Mouse (Mus musculus) frontal cortex, postnatal 25 days (tissue): Measurements from ENCODE around the gene Tfr2.

Experiments used
- DNase-seq, 2 experiments: peaks; one replicate each; pipeline ENCODE4 v3.0.0; 2022; ENCODE audit warnings: low spot score in 2 of 2

Gene Tfr2

DNA sequence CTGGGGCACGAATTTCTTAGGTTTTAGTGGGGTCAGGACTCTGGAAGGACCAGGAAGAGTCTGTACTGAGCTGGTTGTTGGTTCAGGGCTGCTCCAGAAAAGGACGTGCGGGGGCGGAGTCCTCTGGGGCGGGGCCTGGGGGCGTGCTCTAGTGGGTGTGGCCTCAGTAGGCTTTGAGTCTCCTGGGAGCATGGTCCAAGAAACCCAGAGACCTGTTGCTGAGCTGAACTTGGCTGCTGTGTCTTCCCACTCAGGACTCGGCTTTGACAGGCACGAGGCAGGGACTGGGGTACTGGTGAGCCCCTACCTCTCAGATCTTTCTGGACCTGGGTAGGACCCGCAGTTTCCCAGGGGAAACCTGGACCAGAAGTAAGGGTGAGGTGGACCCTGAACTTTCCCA is at the start of gene Tfr2:
Gene Tfr2 (plus strand): TSS at position 176 of the 400 bp plus-strand sequence.
- DNase-seq = no peak

DNA sequence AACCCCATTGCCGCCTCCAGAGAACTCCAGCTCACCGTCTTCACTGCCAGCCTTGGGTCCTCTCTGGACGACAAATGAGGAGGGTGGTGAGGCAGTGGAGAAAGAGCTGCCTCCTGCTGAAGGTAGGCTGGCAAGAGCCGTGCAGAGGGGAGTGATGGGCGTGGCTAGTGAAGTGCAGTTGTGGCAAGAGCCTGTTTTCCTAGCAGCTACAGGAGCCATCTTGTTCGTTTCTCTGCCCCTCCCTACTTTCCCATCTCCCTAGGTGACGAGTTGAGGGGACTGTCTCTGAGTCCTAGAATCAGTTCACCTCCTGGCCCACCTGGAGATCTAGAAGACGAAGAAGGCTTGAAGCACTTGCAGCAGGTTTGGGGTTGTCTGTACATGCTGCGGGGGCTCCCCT is 47.8 kb upstream of the Tfr2 start:
- no peak for DNase-seq

DNA sequence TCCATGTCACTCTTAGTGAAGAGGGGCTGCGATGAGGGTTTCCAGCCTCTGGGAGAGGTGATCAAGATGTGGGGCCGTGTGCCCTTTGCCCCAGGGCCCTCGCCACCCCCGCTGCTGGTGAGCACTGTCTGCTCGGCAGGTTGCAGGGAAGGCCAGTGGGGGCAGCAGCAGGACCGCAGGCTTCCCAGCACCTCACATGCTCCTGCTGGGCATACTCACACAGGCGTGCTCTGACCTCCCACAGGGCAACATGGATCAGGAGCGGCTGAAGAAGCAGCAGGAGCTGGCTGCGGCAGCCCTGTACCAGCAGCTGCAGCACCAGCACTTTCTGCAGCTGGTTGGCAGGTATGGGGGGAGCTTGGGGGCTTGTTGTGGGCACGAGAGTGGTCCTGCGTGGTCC is 46.9 kb upstream of the Tfr2 start:
- no peak for DNase-seq

DNA sequence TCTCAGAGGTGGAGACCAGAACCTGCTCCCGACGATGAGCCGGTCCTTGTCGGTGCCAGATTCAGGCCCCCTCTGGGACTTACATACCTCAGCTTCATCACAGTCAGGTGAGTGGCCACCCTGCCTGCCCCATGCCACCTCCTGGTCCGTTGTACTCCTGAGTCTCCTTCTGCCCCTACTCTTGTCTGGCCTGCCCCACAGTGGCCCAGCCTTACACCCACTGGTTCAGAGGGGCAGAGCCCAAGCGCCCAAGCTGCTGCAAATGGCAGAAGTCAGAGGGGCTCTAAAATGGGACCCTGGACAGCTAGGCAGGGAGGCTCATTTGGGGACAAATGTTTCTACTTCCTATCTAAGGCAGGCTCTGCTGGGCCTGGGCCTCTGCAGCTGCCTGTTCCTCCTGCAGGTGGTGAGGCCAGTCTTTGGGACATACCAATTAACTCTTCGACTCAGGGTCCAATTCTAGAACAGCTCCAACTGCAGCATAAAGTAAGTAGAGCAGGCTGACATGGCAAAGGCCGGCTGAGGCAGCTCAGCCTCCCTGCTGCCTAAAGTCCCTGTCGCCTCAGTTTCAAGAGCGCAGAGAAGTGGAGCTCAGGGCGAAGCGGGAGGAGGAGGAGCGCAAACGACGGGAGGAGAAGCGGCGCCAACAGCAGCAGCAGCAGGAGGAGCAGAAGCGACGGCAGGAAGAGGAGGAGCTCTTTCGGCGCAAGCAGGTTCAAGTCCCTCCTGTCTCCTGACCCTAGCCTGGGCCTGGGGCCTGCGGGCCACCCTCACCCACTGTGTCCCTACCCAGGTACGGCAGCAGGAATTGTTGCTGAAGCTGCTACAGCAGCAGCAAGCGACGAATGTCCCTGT is 46.0 kb upstream of the Tfr2 start:
- no peak for DNase-seq

DNA sequence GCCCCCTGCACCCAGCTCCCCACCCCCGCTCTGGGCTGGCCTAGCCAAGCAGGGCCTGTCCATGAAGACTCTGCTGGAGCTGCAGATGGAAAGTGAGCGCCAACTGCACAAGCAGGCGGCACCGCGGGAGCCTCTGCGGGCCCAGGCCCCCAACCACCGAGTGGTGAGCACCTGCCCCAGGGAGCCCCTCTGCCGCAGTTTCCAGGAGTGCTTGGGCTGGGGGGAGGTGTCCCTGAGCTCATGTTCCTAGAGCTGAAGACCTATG is 45.5 kb upstream of the Tfr2 start:
- DNase-seq = no peak

DNA sequence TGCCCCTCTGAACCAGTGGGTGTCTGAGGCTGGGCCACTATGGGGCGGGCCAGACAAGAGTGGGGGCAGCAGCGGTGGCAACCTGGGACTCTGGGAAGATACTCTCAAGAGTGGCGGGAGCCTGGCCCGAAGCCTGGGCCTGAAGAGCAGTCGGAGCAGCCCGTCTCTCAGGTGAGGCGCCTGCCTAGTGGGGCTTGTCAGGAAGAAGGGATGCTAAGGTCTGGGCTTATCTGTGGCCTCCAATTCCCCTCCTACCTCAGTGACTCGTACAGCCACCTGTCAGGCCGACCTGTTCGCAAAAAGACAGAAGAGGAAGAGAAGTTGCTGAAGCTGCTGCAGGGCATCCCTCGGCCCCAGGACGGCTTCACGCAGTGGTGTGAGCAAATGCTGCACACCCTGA is 45.0 kb upstream of the Tfr2 start:
- no peak for DNase-seq

DNA sequence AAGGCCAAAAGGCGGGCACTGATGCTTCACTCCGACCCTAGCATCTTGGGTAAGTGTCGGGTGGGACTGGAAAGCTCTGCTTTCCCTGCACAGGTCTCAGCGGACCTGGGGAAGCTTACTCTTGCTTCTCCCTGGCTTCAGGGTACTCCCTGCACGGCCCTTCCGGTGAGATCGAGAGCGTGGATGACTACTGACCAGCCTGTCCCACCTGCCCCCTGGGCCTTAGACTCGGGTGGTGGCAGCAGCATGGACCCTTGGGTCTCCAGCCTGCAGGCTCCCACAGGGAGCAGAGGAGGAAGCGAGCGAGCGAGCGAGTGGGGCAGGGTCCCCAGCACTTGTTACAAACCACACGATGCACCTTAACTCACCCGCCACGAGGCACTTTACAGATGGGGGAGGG is 44.1 kb upstream of the Tfr2 start:
- DNase-seq = no peak

DNA sequence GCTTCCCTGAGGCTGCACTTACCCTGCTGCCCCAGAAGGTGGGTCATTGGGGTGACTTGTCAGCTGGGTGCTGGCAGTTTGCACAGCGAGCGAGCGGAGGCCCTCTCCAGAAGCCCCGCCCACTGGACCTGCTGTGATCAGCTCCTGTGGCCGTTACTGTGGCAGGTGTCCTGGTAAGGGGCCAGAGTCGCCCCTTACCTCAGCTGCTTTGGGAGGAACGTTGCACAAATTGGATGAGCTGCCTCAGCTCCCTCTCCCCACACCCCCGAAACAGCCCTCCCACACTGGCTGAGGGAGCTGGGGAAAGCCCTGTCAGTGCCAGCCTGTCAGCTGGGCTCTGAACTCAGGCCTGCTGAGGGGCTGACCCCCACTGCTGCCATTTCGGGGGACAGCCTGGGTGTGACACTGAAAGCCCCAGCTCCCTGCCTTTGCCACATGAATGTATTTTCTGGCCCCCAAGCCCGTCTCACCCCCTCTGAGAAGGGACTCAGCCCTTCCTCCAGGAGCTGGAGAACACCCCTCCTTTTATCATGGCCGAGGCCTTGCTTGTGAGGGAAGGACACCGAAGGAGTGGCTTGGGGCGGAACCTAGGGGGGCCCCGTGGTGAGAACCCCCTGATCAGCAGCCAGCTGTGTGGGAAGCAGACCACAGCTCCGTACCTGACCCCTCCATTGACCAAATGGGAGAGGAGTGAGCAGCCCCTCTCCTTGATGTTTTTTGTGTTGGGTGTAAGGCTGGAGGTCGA is 43.3 kb upstream of the Tfr2 start:
- no peak for DNase-seq

DNA sequence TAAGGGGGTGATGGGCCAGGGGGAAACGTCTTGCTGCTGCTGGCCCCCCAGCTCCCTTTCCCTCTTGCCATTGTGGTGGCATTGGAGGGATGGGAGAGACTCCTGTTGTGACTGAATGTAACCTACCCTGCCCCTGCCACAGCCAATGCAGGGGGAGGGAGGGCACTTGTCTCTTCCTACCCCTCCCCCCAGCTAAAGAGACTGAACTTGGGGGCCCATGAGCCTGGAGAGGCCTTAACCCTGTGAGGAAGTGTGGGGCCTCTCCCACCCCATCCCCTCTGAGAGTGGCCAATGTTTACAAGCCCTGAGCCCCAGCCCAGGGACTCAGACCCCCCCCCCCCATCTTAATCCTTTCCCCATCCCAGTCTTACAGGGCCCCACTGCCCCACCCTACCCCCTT is 42.2 kb upstream of the Tfr2 start:
- DNase-seq = no peak

DNA sequence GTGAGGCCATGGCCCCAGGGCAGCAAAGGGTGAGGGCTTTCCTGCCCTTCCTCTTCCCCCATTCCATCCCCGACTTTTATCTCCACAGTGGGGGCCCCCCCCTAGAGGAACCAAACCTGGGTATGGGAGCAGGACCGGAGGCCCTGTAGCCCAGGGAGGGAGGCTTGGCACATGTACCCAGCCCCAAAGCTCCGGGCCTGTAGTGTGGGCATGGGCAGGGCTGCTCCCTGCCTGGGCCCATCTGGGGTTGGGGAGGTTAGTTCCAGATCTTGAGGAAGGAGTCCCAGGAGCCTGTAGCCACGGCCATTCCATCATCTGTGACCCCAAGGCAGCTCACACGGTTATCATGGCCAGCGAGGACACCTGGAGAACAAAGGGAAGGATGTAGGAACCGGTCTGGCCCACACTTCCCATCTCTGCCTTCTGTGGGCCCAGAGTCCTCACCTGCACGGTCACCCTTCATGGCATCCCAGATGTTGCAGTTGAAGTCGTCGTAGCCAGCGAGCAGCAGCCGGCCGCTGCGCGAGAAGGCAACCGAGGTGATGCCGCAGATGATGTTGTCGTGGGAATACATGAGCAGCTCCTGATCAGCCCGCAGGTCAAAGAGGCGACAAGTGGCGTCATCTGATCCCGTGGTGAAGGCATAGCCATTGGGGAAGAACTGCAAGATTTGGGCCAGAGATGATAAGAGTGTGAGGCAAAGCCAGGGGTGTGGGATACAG is 41.2 kb upstream of the Tfr2 start:
- no peak for DNase-seq

DNA sequence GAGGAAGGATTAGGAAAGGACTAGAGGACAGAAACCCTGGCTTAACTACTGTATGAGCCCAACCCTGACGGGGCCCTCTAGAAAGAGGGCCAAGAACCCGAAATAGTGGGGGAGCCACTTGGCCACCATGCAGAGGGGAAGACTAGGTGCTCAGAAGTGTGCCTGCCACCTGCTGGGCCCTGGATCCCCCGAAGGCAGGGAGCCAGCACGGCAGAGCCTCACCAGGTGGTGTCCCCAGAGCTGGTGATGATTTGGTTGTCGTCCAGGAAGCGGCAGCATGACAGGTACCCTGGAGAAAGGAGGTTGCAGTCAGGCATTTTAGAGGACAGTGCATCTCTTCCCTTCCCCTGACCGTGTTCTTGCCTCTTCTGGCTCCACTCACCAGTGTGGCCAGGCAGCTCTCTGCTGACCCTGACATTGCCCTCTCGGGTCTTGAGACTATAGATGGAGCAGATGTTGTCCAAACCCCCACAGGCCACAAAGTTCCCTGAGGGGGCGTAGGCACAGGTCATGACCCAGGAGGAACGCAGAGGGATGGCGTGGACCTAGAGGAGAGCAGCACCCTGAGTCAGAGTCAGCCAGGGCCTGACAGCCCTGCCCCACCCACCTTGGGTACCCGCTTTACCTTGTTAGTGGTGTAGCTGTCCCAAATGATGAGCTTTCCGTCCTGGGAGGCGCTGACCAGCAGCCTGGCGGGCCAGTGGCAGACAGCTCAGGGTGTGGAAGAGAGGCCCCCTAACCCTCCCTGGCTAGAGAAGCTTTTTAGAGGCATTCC is 40.2 kb upstream of the Tfr2 start:
- DNase-seq = no peak

DNA sequence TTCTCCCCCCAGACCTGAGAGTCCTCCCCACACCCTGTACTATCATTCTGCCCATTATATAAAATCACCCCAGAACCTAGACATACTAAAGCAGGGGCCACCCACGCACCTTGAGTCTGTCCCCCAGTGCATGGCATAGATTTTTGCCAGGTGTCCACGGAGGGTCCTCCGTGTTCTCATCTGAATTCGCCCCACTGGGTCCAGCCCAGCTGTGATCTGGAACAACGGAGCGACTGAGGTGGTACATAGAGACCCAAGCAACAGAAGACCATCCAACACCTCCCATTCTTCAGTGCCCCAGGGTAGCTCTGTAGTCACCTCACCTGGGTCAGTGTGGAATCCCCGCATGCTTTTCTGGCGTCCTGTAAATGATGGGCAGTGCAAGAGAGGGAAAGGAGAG is 39.6 kb upstream of the Tfr2 start:
- no peak for DNase-seq

DNA sequence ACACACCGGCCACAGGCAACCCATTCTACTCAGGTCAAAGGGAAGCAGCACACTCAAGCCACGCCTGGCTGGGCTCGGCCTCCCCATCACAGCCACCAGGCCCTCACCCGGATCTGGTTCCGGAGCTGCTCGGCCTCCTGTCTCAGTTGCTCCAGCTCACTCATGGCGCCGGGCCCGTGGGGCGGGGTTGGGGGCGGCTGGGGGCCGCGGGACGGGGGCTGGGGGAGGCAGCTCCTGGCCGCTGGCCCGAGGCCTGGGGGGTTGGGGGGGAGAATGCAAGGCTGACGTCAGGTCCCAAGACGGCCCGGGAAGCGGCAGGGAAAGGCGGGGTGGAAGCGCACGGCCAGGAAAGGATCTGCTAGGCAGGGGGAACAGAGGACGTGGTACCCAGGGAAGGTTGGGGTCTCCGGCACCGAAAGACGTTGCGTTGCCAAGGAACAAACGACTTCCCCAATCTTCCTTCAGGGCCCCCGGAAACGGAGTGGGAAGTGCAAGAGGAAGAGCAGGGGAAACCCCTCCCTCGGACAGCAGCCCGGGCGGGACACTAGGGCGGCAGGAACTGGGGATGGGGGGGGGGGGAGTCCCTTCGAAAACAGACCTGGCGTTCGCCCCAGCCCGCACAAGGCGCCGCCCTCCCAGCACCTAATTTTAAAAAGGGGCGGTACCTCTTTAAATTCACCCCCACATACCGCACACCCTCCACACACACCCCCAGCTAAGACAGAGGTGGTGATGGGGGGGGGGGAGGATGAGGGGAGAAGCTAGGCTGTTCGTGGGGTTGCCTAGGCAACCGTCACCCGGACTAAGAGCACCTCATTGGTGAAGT is 38.8 kb upstream of the Tfr2 start:
- no peak for DNase-seq

DNA sequence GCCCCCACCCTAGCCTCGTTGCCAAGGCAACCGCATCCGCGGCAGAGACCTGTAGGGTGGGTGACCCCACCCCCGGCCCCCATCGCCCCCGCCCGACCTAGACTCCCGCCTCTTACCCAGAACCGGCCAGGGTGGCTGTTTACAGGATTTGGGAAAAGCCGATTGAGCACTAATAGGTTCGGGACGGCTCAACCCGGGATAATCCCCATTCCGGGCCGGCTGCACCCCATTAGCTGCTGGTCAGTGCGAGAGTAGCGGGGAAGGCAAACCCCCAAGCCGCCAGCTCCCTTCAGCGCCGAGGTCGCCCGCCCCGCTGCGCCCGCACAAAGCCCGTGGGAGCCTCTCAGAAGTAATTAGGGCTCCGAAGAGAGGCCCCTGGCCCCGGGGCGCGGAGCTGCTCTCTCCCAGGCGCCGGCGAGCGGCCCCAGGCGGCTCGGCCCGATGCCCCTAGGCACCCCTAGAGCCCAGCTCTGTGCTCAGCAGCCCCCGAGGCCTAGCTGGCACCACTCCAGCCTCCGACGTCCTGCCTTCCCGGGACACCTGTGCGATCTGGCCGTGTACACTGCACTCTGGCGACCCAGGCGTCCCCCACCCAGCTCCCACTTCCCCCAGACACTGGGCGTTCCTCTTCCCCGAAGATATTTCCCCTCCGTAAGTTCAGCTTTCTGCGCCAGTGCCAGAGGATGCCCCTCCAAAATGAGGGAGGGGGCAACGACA is 38.1 kb upstream of the Tfr2 start:
- DNase-seq = peak in 1 of 2 experiments; percentile 54

DNA sequence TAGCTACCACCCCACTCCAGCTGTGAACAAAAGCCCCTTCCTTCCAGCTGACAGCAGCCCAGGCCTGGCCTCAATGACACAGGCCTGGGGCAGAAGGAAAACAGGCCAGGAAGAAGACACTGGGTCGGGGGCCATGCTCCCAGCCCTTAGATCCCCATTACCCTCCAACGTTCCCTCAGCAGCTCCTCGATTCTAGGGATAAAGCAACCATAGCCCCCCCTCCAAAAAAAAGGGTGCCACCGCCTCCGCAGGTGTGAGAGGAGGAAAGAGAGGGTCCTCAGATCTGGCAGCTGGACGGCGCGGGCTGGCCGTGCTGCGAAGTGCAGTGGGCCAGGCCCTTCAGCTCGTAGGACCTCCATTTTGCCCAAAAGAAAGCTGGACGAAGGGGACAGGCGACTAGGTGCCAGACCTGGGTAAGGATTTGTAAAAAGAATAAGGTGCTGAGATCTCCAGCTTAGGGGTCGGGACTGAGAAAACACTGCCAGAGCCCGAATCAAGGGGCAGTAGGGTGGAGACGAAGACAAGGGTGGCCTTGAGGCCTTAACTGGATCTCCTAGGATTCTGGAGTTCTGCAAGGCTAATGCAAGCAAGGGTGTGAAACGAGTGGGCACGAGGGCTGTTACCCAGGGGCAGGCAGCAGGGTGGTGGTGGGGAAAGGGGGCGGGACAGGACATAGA is 37.4 kb upstream of the Tfr2 start:
- DNase-seq = no peak

DNA sequence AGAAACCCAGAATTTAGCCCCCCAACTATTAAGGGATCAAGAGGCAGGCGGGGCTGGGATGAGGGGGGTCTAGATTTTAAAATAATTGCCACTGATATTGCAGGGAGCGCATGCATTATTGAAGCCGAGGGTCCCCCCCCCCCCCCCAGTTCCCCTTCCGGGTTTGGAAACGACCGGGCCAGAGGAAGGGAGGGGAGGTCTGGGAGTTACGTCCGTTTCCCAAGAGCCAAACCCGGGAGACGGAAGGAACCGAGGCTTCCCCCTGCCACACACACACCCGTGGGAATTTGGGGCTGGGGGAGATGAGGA is 36.9 kb upstream of the Tfr2 start:
- DNase-seq = no peak

DNA sequence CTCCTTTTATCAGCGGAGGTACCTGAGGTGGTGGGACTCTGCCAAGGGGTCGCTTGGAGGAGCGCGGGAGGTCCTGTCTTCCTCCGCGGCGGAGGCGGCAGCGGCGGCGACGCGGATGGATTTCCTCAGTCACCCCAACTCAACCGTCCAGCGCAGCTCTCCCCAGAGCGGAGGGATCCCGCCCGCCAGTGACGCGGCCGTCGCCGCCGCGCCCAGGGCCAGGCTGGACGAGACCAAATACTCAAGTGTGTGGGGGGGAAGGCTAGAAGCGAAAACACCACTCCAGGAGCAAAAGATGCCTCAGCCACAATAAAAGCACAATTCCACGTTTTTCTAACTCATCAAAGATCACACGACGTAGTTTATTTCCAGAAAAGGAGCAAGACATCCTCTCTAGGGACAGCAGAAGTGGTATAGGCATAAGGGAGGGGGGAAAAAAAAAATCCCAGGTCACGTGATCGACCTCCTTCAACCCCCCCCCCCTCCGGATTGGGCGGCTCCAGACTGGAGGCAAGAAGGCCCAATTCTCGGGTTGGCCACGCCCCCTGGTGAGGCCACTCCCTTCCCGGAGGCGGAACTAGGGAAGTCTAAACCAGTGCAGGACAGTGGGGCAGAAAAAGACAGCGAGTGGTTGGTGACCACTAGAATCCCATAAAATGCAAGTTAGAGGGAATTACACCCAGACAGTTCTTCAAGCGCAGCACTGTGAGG is 36.4 kb upstream of the Tfr2 start, which contains the start of the genes Epo and Gnb2:
Gene Epo (minus strand): TSS at position 126 of the 711 bp plus-strand sequence.
Gene Gnb2 (minus strand): TSS at position 394 of the 711 bp plus-strand sequence.
- DNase-seq = peak; percentile 90 to 95

DNA sequence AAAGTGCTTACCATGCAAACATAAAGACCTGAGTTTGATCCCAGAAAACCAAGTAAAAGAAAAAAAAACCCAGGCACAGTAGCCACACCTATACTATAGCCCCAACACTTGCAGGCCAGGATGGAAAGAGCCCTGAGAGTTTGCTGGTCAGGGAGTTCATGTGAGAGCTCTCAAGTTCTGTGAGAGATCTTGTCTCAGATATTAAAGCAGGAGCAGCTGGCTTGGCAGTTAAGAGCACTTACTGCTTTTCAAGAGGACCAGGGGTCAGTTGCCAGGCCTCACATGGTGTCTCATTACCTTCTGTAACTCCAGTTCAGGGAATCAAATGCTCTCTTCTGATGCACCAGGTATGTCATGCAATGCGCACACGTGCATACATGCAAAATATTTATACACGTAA is 34.9 kb upstream of the Tfr2 start:
- DNase-seq = no peak

DNA sequence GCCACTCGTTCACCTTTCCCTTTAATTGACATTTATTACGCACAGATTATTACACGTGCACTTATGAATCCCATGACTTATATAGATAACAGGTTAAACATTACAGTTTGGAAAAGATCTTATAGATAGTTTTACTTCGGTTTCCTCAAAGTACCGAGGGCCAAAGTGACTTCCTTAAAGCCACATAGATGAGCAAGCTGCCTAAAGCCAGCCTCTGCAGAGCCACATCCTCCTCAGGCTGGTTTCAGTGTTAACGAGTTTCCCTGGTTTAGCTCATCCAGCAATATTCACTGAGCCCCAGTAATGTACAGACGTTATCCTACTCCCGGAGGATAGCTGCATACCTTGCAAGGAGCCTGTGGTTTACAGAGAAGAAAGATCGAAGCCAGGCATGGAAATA is 34.3 kb upstream of the Tfr2 start:
- no peak for DNase-seq
